Mouse (Mus musculus) mesoderm, embryonic 11.5 days (tissue): ENCODE data around the gene Ecpas.

Source experiments
- DNase-seq: peaks from one replicate; pipeline ENCODE4 v3.0.0-alpha.2; 2012; ENCODE audit warnings: low read depth, low spot score

Gene Ecpas

DNA sequence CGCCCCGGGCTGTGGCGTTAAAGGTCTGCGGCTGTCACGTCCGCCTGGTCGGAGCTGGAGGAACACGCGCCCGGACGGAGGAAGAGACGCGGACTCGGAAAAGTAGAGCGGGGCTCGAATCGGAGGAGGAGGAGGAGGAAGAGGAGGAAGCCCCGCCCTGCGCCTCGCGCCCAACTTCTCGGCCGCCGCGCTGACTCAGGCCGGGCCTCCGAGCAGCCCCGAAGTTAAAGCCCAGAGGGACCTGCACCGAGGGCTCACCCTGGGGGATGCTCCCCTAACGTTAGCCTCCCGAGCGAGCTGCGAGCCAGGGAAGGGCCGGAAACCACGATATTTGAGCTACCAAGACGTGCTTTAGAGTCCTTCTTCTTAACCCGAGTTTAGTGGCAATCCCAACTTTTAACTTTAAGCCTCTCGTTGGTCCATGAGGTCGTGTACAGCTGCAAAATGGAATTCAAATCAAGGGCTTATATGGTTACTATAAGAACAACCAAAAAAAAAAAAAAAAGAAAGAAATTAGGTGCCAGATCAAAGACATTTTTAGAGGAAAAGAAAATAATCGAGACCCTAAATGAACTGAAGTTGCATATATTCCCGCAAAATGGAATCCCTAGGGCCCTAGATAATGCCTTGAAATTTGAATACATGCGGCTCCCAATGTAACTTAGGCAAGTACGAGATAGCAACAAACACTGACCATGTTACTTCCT, at the start of gene Ecpas:
Gene Ecpas, minus strand, starts transcription at position 121 of the 707 bp plus-strand sequence.
- DNase-seq: peak; percentile 83

GRCm38 (mm10) chr4:58961719-58962118, 49.2 kb upstream of the Ecpas start:
- DNase-seq: no peak

DNA sequence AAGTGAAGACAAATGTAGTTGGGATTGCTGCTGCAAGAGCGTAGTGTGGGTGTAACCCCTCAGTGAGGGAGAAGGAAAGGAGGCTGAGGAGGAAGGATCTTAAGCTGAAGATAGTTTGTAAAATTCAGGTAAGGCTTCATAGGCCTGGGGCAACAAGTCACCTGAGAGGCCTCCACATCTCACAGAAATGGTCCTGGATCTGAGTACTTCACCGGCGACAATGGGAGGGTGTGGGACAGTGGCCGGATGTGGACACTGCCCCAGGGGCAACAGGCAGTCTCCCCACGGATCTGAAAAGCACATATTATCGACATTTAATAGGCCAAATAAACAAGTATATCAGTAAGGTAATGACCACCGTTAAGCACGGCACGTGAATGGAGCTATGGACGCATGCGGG, 40.1 kb upstream of the Ecpas start:
- no peak for DNase-seq

DNA sequence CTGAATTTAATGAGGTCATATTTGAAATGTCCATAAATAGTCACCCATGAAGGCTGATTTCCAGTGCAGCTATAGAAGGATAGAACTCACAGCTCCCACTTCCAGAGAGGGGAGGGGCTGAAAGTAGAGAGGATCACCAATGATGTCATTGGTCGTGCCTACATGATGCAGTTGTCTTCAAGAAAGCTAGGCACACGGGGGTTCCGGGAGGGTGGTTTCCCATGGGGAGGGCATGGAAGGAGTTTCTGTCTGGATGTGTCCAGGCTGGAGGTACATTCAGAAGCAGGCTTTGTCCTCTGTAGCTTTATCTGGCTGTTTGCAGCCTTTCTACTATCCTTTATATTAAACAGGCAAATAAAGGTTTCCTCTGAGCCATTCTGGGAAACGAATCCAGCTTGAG, 35.8 kb upstream of the Ecpas start:
- no peak for DNase-seq

DNA sequence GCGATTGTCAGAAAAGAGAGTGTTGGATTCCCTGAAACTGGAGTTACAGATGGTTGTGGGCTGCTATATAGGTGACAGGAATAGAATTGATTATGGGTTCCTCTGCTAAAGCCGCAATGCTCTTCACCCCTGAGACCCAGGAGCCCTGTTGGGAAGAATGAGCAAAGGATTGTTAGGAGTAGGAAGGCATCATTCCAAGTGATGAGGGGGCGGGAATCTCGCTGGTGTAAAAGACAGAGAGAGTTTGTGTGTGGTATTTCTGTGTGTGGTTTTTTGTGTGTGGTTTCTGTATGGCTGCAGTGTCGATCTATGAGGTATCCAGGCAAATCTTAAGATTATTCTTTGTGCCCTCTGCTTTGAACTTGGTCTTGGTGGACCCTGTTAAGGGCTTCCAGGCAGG, 32.1 kb upstream of the Ecpas start:
- no peak for DNase-seq

DNA sequence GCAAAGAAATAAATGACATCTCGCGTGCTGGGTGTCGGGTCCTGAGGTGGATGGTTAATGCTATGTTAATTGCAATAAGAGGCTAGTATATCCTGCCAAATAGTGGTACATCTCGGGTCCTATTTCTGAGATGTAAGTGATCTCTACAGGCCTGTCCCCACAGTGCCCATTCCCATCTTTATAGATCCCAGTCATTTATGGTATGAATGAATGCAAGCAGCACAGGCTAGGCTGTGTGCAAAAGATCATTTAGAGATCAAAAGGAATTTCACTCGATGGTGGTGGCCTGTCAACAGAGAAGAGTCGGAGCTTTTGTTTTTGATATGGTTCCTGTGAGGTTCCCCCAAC, 31.6 kb upstream of the Ecpas start:
- DNase-seq: no peak

GRCm38 (mm10) chr4:58943420-58944205, 31.1 kb upstream of the Ecpas start, which contains the start of gene Zkscan16:
Gene Zkscan16 (plus strand): TSS chr4:58943628.
- DNase-seq: peak; percentile 92

DNA sequence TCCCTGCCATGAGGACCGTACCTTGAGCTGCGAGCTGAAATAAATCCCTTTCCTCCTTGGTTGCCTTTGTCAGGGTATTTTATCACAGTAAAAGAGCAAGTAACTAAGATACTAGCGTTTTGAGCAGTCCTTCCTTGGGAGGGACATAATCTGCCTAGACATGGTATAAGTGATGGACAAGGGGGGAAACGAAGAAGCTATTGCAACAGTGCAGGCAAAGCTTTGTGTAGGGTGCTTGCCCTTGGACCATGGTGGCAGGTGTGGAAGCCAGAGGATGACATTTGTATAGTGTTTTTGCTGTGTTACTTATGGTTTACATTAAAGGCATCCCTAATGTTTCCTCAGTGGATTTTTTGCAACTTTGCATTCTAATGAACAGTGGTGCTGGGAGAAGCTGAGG, 30.4 kb upstream of the Ecpas start:
- DNase-seq: no peak

DNA sequence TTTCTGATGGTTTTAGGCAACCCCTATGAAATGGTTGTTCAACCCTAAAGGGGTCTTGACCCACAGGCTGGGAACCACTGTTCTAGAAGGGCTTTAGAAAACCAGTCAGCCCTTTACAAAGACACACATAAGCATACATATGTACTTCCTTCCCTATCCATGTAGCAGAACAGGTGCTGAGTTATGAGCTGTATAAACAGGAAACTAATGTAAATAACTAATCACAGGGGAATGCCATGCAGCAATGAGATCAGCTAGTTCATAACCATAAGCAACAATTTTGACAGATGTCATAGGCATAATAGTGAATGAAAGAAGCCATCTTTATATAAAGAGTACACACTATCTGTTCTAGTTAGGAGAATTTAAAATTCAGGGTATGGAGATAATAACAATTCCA, 29.1 kb upstream of the Ecpas start:
- no peak for DNase-seq

DNA sequence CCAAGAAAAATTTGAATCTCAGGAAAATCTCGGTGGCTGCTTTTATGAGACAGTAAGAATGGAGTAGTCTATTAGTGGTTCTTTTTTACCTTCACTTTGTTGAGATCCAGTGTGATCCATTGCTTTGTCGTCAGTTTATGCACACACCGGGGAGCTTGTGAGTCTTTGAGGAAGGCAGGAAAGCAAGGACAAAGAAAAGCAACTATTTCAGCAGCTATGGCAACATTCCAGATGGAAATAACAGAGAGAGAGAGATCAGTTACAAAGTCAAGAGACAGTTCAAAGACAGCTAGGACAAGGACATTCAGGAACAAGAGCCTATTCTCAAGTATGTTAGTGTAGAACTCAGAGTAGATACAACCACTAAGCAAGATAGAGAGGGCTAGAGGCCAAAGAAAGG, 23.3 kb upstream of the Ecpas start:
- no peak for DNase-seq

GRCm38 (mm10) chr4:58934746-58935476, 22.4 kb upstream of the Ecpas start:
- peak; percentile 43 for DNase-seq

GRCm38 (mm10) chr4:58934308-58934707, 21.8 kb upstream of the Ecpas start:
- DNase-seq: no peak

DNA sequence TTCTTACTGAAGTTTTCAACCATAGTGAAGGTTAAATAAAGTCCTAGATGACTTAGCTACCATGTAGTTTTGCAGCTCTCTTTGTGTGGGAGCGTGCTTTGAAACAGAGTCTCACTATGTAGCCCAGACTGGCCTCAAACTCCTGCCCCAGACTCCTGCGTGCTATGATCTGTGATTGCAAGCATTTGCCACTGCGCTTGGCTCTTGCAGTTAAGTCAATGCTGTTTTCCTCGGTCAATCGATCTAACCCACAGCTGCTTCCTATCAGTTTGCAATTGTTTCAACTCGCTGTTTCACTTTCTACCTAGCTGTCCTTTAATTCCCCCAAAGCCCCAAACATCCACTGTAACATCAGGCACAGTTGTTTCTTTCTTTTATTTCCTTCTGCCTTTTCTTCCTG, 20.0 kb upstream of the Ecpas start:
- no peak for DNase-seq

DNA sequence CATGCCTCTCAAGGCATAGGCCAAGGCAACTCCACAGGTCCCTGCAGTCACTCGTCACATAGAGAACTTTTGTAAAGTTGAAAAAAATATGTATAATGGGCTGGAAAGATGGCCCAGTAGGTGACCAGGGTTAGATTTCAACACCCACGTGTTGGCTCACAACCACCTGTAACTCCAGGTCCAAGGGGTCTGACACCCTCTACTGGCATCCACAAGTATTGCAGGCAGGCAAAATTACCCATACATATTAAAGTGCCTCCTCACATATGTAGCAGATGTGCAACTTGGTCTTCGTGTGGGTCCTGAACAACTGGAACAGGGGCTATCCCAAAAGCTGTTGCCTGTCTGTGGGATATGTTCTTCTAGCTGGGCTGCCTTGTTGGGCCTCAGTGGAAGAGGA, 15.1 kb upstream of the Ecpas start:
- no peak for DNase-seq

DNA sequence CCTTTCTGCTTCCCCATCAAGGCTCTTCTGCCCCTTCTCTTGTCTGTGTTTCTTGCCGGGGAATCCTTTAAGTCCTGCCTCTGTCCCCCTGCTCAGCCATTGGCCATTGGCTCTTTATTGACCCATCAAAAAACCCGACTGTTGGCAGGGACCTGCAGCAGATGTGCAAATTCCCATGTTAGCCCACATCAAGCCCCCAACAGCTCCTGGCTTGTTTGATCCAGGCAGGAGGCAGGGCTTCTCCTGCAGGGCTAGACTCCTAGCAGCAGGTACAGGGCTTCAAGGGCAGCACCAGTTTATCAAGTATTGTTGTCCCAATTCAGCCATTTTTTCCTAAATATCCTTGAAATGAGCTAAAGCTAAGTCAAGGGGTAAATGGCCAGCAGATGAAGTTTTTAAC, 13.6 kb upstream of the Ecpas start:
- DNase-seq: no peak

GRCm38 (mm10) chr4:58925664-58926063, 13.1 kb upstream of the Ecpas start:
- no peak for DNase-seq

DNA sequence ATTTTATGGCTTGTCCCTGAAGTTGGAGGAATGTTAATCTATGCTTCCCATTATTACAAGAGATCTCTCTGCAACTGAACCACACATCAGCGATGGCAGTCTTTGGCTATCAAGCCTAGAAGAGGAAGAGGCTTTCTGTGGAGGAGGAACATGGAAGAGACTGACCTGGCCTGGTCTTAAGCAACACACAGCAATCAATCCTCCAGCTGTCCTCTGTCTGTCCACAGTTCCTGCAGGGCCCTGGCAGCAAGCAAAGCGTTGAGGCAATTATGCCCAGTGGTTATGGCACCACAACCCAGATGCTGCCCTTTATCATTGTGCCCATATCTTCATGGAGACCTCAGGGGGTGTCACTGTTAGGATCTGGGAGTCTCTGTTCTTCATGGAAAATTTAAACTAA, 11.4 kb upstream of the Ecpas start:
- DNase-seq: no peak

- DNase-seq: no peak
Observed at GRCm38 (mm10) chr4:58915081-58915826, 2.7 kb upstream of the Ecpas start.

DNA sequence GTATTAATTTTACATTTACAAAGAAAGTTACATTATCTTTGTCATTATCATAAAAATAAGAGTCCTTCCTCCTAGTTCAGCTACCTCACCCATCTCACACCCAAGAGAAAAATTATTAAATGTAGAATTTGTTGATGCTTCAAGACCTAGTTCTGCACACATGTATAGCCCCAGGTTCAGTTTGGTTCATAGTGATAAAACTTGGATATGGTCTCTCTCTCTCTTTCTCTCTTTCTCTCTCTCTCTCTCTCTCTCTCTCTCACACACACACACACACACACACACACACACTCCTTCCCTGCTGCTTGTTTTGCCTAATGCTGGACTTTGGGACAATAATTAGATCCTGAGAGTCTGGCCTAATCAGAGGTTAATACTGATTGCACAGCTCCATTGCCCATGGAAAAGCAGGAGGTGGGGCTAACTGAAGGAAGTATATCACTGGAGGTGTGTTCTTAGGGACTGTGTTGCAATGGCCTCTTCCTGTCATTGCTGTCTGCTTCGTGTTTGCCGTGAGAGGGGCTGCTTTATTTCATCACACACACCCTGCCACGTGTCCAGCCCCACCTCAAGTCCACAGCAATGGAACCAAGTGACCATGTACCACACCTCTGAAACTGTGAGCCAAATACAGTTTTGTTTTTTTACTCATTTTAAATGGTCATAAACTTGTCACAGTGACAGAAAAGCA, 932 bp upstream of the Ecpas start:
- no peak for DNase-seq

- DNase-seq: peak; percentile 68
Observed at GRCm38 (mm10) chr4:58911831-58912628, 519 bp downstream of the Ecpas start.
